Mouse (Mus musculus): ENCODE data around the gene Macrod1.

The Macrod1 gene

DNA sequence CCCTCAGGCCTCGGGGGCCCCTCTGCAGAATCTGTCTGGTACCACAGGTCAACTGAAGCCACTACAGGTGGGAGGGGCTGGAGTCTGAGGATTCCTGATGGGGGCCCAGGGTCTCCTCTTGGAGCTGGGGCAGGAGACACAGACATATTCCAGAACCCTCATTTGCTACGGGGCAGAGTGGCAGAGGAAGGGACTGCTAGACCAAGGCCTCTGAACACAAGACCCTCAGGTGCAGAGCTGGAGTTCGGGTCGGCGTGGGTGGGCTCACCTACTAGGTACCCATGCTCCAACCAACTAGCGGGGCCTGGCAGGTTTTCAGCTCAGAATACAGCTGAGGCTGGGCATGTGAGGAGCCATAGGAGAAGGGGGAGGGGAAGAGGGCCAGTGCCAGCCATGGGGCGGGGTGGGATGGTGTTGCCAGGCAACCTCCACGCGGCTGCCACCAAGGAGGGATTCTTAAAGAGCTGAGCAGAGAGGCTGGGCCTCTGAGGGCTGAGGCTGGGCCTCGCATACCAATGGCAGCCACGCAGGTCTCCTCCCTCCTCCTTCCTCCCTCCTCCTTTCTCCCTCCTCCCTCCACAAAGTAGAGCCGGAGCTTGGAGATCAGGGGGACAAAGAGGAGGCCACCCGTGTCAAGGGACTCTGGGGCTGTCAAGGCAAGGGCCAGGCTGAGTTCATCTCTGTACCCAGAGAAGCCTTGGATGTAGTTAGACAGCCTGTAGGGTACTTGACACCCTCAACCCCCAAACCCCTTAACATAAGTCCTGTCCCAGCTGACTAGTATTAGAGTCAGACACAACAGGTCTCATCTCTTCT, 115.6 kb downstream of the Macrod1 start:
- in situ Hi-C loops (cut with MboI; ENCODE audit: low pct_unique_long_range_greater_than_20kb in 1 of 2, low sequenced_read_pairs in 2 of 2, unreplicated experiment in 1 of 2): no loop called here

- in situ Hi-C loops (cut with MboI; ENCODE audit: low pct_unique_long_range_greater_than_20kb in 1 of 2, low sequenced_read_pairs in 2 of 2, unreplicated experiment in 1 of 2): no loop called here
Observed at GRCm38 (mm10) chr19:7176041-7176696, 119.6 kb downstream of the Macrod1 start.

GRCm38 (mm10) chr19:7177804-7178511, 121.3 kb downstream of the Macrod1 start:
- in situ Hi-C loops (cut with MboI; ENCODE audit: low pct_unique_long_range_greater_than_20kb in 1 of 2, low sequenced_read_pairs in 2 of 2, unreplicated experiment in 1 of 2): no loop called here

GRCm38 (mm10) chr19:7178841-7179452, 122.3 kb downstream of the Macrod1 start:
- in situ Hi-C loops (cut with MboI; ENCODE audit: low pct_unique_long_range_greater_than_20kb in 1 of 2, low sequenced_read_pairs in 2 of 2, unreplicated experiment in 1 of 2): no loop called here

- in situ Hi-C loops (cut with MboI; ENCODE audit: low pct_unique_long_range_greater_than_20kb in 1 of 2, low sequenced_read_pairs in 2 of 2, unreplicated experiment in 1 of 2): no loop called here
Observed at GRCm38 (mm10) chr19:7180756-7181405, 124.3 kb downstream of the Macrod1 start.

- in situ Hi-C loops (cut with MboI; ENCODE audit: low pct_unique_long_range_greater_than_20kb in 1 of 2, low sequenced_read_pairs in 2 of 2, unreplicated experiment in 1 of 2): no loop called here
Observed at GRCm38 (mm10) chr19:7181496-7181895, 124.9 kb downstream of the Macrod1 start.

- in situ Hi-C loops (cut with MboI; ENCODE audit: low pct_unique_long_range_greater_than_20kb in 1 of 2, low sequenced_read_pairs in 2 of 2, unreplicated experiment in 1 of 2): no loop called here
Observed at GRCm38 (mm10) chr19:7182273-7182949, 125.8 kb downstream of the Macrod1 start.

GRCm38 (mm10) chr19:7183419-7183818, 126.8 kb downstream of the Macrod1 start:
- in situ Hi-C loops (cut with MboI; ENCODE audit: low pct_unique_long_range_greater_than_20kb in 1 of 2, low sequenced_read_pairs in 2 of 2, unreplicated experiment in 1 of 2): no loop called here

- in situ Hi-C loops (cut with MboI; ENCODE audit: low pct_unique_long_range_greater_than_20kb in 1 of 2, low sequenced_read_pairs in 2 of 2, unreplicated experiment in 1 of 2): no loop called here
Observed at GRCm38 (mm10) chr19:7185059-7185458, 128.4 kb downstream of the Macrod1 start.

DNA sequence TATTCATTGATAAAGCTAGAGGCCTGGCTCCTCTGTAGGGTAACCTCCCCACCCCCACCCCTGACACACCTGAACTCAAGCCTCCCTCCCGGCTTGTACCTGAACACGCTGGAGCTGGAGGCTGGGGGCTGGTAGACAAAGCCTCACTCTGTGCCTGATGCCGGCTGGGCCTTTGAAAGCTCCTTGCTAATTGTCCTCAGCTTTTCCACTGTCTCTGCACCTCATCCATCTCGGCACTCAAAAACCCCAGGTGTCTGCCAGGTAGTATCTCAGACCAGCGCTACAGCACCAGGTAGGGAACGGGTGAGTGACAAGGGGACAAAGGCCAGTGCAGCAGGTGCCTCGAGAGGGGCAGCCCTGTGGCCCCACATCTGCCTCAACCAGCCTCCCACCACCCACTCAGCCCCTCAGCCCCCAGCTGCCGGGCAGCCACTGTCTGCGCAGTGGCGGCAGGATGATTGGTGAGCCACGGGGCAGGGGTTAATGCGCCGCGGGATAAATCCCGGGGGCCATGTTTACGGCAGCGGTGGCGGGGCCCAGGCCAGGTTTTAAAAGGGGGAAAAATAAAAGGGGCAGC, 129.2 kb downstream of the Macrod1 start:
- in situ Hi-C loops (cut with MboI; ENCODE audit: low pct_unique_long_range_greater_than_20kb in 1 of 2, low sequenced_read_pairs in 2 of 2, unreplicated experiment in 1 of 2): no loop called here

DNA sequence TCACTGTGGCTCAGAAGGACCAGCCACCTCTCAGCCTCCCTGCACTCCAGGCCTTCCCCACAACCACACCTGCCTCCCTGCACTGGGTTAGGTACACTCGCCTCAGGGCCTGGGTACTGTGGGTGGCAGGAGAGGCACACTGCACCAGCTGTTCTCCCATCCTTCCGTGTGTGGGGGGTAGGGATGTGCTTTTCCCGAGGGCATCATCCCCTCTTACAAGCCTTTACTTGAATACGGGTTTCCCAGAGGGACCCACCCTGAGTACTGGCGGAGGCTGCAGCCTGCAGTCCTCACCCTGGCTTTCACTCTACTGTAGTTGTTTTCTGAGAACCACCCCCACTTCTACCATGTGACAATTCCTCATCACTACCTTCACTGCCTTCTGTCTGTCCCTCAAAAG, 130.5 kb downstream of the Macrod1 start:
- in situ Hi-C loops (cut with MboI; ENCODE audit: low pct_unique_long_range_greater_than_20kb in 1 of 2, low sequenced_read_pairs in 2 of 2, unreplicated experiment in 1 of 2): no loop called here

GRCm38 (mm10) chr19:7189026-7189425, 132.4 kb downstream of the Macrod1 start:
- in situ Hi-C loops (cut with MboI; ENCODE audit: low pct_unique_long_range_greater_than_20kb in 1 of 2, low sequenced_read_pairs in 2 of 2, unreplicated experiment in 1 of 2): no loop called here

DNA sequence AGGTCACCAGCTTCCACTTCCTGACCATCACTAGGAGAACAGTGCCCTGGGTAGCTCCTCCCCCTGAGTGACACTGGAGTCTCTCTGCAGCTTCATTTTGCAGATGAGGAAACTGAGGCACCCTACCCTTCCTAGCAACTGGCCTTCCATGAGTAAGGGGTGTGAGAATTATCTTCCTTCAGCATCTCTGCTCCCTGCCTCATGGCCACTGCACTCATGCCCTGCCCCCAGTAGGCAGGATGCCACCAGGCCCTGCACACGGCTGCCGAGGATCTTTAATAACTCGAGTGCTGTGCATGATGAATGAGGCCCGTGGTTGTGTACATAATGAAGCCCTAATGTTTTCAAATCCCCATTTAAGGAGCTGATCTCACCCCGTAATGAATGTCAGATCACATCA, 134.4 kb downstream of the Macrod1 start:
- in situ Hi-C loops (cut with MboI; ENCODE audit: low pct_unique_long_range_greater_than_20kb in 1 of 2, low sequenced_read_pairs in 2 of 2, unreplicated experiment in 1 of 2): loop anchor here in 1 of 2 experiments (5.0 kb wide), 1 partner anchor 129 kb away; no protein-coding TSS in a partner anchor

- in situ Hi-C loops (cut with MboI; ENCODE audit: low pct_unique_long_range_greater_than_20kb in 1 of 2, low sequenced_read_pairs in 2 of 2, unreplicated experiment in 1 of 2): loop anchor here in 1 of 2 experiments (5.0 kb wide), 1 partner anchor 129 kb away; no protein-coding TSS in a partner anchor
Observed at GRCm38 (mm10) chr19:7191639-7192038, 135.0 kb downstream of the Macrod1 start.

DNA sequence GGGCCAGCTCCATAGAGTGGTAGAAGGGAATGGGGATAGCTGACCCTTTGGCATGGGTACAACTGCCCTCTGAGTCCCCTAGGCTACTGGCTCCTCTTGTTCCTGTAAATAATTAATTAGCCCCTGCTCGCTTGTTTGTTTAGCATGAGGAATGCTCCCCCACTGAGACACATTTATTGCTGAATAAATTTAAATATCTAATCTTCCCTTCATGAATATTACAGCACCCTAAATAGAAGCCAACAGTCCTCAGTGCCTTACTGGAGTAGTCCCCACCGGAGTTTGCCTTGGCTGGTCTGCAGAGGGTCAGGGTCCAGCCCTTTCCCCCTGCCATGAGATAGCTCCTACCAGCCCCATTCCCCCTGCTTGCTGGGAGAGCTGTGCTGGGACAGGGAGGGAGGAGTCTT, 136.0 kb downstream of the Macrod1 start:
- in situ Hi-C loops (cut with MboI; ENCODE audit: low pct_unique_long_range_greater_than_20kb in 1 of 2, low sequenced_read_pairs in 2 of 2, unreplicated experiment in 1 of 2): loop anchor here in 1 of 2 experiments (5.0 kb wide), 1 partner anchor 130 kb away; no protein-coding TSS in a partner anchor

GRCm38 (mm10) chr19:7195900-7196728, 139.5 kb downstream of the Macrod1 start:
- in situ Hi-C loops (cut with MboI; ENCODE audit: low pct_unique_long_range_greater_than_20kb in 1 of 2, low sequenced_read_pairs in 2 of 2, unreplicated experiment in 1 of 2): loop anchor here in 1 of 2 experiments (5.0 kb wide), 1 partner anchor 139 kb away; the partner anchor contains the start of gene Macrod1
